Mouse (Mus musculus) left cerebral cortex, postnatal 10 days (tissue): Measurements from ENCODE around the gene Crkl. TPM values are rescaled to one million over a fixed set of nuclear protein-coding genes. Genes with fewer than 3 reads are reported as not detected.

Source experiments
- DNase-seq, 2 experiments: peaks; one replicate each; pipeline ENCODE4 v3.0.0; 2021 to 2022; ENCODE audit warnings: low spot score in 2 of 2, mixed read lengths in 1 of 2; ENCODE audit errors: extremely low spot score in 1 of 2
- intact Hi-C: fragments of 180-260 bp; cut with DNase I; formaldehyde crosslinking; loops from one replicate; pipeline ENCODE4 v1.15.1; 2025
- total RNA-seq, 2 experiments: library from RNA; stranded (reverse); gene quantifications; 2 replicates each; pipeline ENCODE4 v1.2.3; 2021

The Crkl gene
- total RNA-seq = 10 to 100 TPM; 28.0 to 28.3 TPM

DNA sequence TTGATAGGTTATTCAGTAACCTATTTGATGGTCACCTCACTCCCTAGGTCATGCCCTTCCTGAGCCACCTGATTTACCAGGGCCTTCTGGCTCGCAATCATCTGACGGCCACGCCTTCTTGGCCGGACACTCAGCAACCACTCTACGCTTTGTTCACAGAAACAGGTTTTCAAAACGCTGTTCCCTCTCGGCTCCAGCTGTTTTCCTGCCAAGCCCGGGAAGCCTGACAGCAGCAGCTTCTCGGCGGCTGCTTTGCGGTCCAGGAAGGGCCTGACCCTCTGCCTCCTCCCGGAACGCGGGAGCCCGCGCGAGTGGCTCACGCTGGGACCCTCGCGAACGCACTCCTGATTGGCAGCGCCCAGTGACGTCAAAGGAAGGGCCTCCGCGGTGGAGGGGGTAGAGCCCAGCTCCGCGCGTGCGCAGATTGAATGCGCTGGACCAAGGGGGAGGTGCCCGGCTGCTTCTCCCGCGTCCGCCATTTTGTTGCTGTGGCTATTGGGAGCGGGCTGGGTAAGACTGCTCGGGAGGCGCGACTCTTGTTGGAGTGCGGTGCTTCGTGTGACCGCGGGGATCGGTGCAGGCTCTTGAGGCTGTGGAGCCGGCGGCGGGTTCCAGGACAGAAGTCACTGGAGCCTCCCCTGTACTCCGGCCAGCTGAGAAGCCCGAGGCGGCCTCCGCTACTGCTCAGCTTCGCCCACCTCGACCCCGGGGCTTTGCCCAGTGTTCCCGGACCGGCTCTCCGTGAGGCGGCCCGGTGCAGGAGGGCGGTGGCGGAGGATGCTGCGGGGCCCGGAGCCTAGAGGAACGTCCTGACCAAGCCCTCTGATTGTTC lies at the start of gene Crkl:
Gene Crkl, plus strand, starts transcription at position 447 of the 832 bp plus-strand sequence.
- intact Hi-C loops = loop anchor here (2.0 kb wide), 1 partner anchor 45 kb away; the partner anchor contains the start of gene Pi4ka
- DNase-seq = peak; percentile 97 to 99

DNA sequence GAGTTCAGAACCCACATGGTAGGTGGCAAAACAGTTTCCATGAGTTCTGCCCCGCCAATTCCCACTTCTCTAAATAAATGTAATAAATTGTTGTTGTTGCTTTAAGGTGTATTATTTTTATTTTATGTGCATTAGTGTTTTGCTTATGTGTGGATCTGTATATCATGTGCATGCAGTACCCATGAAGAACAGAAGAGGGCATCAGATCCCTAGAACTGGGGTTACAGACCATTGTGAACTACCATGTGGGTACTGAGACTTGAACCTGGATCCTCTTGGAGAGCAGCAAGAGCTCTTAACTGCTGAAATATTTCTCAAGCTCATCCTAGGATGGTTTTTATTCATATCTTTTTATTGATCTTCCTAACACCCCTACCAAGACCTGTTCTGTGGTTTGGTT lies 48.9 kb upstream of the Crkl start:
- intact Hi-C loops = no loop called here
- peak in 1 of 2 experiments; percentile 31 for DNase-seq

DNA sequence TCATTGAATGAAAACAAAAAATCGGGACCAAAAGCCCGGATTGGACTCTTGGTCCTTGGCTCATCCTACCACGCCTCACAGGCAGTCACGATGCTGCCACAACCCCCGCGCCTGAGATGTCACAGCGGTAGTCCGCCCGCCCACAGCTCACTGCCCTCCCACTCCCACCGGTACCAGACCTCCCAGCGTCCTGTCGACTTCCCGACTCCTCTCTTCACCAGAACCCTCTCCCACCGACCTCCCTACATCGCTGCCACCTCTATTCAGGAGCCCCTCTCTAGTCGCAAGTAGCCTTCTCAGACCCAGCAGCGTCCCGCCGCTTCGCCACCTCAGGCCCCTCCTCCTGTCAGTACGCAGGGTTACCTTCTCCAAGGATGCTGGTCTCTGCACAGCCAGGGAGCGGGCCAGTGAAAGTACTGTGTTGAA lies 46.5 kb upstream of the Crkl start:
- intact Hi-C loops = no loop called here
- peak; percentile 70 to 87 for DNase-seq

DNA sequence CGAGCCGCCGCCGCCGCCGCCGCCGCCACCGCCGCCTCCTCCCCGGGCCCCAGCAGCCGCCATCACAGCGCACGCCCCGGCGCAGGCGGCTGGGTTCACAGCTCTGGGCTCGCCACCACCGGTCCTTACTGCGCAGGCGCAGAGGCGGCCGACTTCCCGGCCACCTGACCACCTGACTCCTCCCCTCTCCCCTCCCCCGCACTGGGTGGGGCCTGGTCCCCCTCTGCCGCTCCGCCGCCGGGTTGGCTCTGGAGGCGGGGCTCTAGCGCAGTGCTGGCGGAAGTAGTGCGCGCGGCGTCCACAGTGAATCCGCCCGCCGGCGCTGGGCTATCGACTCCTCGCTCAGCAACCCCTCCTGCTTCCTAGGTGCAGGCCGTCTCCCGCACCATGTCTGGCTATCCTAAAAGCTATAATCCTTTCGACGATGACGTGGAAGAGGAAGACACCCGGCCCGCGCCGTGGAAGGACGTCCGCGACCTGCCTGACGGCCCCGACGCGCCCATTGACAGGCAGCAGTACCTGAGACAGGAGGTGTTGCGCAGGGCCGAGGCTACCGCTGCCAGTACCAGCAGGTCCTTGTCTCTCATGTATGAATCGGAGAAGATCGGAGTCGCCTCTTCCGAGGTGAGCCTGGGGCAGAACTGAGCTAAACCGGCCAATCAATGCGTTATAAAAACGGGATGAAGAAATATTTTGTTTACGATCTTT lies 45.9 kb upstream of the Crkl start, which contains the start of the genes Snap29 and Pi4ka:
Gene Snap29, plus strand, starts transcription at position 251 of the 708 bp plus-strand sequence.
Gene Pi4ka, minus strand, starts transcription at position 579 of the 708 bp plus-strand sequence.
- DNase-seq = peak; percentile 99 to 100
- intact Hi-C loops = loop anchor here (2.0 kb wide), 1 partner anchor 47 kb away; no protein-coding TSS in a partner anchor

DNA sequence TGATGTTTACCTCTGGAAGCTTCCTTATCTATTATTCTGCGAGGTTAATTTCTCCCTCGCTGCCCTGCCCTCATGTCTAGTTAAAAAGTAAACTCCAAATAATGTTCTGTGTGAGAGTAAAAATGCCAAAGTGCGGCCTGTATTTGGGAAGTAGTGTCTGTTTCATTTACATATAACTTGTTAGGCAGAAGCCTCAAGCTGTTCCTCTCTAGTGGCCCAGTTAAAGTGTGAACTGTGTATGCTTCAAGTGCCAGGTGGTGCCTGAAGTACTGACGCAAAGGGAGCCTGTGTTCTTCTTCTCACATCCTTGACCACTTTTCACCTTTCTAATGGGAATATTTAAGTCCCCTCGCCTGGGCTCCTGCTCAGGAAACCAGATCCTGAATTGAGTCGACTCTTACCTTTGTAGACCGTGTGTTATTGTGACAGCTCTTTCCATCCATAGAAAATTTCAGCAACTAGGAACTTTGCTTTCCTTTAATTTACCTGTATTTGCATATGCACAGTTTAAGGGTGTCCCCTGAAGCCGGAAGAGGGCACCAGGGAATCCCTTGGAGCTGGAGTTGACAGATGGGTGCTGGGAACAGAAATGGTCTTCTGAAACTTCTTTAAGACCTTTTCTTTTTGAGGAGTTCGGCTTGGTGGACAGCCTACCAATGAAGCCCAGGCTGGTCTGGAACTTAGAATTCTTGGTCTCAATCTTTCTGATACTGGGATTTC lies 45.1 kb upstream of the Crkl start:
- intact Hi-C loops = loop anchor here (2.0 kb wide), 1 partner anchor 46 kb away; no protein-coding TSS in a partner anchor
- peak in 1 of 2 experiments; percentile 24 for DNase-seq

DNA sequence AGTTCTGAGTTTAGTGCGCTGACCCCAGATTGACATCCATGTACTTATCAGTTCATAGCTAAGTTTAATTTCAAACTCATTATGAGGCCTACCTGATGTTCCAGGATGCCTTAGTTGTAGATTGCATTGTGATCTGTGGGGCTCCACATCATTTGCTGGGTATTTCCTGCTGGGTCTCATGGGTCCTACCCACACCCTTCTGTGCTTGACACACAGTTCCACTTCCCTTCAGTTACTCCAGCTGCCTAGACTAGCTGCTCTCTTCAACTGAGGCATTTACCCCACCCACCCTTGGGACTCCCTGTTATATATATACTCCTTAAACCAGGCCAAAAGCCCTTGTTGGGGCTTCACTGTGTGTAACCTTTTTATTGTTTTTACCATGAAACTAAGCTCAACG lies 42.7 kb upstream of the Crkl start:
- DNase-seq = no peak
- intact Hi-C loops = no loop called here

DNA sequence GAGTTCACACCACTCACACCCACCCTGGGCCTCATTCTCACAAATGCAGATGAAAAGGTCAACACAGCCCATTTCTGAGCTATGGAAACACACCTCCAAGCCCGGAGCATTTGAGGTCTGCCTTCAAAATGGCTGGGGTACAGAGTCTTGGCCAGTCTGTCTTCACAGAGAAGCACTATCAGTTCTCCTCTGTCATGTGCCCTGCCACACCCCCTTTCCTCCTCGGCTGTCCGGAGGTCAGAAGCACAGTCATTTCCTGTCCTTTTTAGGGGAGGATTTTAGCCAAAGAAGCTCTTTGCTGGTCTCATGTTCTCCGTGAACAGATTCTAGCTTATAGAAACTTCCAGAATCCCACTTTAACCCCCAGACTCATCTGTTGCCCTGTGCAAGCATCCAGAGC lies 41.6 kb upstream of the Crkl start:
- peak in 1 of 2 experiments; percentile 27 for DNase-seq

DNA sequence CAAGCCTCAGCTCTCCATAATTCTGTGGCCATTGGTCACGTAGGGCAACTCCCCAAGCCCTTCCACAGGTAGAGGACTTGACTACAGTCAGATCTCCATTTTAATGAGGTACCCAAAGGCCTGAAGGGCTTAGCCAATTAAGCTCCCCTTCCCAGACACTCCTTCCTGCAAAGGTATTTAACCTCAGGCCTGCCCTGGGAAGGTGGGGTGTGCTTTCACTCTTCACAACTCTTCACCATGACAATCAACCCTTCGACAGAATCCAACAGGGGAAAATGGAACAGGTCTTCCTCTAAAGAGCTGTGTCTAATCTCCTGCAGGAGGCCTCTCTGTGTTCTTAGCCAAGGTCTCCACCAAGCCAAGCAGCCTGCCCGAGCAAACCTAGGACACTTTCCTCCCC lies 28.8 kb upstream of the Crkl start:
- DNase-seq = no peak

More for the DNA sequence above, 41.6 kb upstream of the Crkl start:
- intact Hi-C loops = no loop called here

DNA sequence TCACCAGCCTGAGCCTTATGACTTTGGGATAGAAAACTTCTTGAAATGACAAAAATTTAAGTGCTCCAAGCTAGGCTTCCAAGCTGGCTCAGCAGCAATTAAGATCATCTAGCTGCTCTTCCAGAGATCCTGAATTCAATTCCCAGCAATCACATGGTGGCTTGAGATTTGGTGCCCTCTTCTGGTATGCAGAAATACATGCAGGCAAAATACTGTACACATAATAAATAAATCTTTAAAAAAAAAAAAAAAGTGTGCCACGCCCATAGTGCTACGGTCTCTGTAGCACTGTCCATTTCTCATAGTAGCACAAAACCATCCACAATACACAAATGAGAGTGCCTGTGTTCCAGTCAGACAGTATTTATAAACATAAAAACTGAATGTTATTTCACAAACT lies 19.2 kb upstream of the Crkl start:
- no peak for DNase-seq
- intact Hi-C loops = no loop called here

More for the DNA sequence above, 28.8 kb upstream of the Crkl start:
- intact Hi-C loops = no loop called here

DNA sequence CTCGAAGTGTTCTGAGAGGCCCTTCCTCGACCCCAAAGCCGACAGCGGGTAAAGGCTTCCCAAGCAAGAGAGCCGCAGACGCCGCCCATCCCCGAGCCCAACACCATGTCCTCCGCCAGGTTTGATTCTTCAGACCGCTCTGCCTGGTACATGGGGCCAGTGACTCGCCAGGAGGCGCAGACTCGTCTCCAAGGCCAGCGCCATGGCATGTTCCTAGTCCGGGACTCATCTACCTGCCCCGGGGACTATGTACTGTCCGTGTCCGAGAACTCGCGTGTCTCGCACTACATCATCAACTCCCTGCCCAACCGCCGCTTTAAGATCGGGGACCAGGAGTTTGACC lies 557 bp downstream of the Crkl start:
- intact Hi-C loops = loop anchor here (2.0 kb wide), 1 partner anchor 46 kb away; the partner anchor contains the start of gene Pi4ka
- DNase-seq = peak; percentile 36 to 64

DNA sequence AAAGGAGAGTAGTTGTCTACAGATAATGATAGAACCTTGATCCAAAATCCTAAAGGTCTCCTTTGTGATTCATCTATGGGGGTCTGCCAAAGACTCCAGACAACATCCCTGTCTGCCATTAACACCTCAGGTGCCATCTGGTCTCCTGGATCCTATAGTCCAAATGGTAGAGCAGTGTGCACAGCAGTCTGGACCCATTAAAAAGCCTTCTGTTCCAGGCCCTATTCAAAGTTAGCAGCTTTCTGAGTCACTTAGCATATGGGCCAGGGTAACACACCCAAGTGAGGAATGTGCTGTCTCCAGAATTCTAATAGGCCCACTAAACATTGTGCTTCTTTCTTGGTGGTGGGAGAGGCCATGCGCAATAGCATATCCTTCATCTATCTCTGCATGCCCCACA lies 5.1 kb downstream of the Crkl start:
- DNase-seq = no peak
- intact Hi-C loops = no loop called here

DNA sequence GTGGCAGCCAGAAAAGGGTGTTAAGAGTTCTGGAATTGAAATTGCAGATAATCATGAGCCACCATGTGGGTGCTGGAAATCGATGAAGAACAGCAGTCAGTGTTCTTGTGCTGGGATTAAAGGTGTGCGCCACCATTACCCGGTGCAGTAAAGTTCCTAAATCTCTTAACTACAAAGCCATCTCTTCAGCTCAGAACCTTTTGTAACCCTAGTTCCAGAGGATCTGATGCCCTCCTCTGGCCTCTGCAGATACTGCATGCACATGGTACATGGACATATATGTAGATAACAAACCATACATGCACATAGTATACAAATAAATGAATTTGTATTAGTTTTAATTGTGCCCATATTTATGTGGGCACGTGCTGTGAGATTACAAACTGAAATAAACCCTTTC lies 8.5 kb downstream of the Crkl start:
- no peak for DNase-seq
- intact Hi-C loops = no loop called here

DNA sequence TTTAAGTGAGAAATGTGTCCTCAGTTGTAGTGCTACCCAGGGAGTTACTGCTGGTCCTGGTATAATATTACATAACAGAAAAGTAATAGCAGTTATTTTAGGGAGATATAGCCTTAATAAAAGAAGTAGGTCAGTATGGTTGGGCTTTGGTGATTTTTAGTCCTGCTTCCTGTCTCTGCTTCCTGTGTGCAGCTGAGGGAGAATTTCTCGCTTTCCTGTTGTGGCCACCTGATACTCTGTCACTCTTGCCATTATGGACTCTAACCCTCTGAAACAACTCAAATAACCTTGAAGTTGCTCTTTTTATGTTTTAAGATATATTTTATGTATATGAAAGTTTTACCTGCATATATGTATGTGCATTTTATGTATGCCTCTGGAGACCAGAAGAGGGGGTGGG lies 9.8 kb downstream of the Crkl start:
- no peak for DNase-seq
- intact Hi-C loops = no loop called here

DNA sequence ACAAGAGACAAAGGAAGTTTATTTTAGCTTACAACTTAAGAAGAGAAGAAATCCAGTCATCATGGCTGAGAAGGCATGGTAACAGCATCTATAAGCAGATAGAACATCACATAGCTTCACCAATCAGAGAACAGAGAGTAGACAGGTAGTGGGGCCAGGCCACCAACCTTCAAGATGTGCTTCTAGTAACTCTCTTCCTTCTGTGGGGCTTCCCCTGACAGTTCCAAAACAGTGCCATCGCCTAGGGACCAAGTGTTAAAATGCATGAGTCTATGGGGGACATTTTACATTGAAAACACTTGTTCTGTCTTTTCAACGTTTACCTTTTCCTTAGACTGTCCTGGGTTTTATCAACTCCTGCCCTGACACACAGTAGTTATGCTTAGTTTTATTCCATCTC lies 11.4 kb downstream of the Crkl start:
- intact Hi-C loops = no loop called here

DNA sequence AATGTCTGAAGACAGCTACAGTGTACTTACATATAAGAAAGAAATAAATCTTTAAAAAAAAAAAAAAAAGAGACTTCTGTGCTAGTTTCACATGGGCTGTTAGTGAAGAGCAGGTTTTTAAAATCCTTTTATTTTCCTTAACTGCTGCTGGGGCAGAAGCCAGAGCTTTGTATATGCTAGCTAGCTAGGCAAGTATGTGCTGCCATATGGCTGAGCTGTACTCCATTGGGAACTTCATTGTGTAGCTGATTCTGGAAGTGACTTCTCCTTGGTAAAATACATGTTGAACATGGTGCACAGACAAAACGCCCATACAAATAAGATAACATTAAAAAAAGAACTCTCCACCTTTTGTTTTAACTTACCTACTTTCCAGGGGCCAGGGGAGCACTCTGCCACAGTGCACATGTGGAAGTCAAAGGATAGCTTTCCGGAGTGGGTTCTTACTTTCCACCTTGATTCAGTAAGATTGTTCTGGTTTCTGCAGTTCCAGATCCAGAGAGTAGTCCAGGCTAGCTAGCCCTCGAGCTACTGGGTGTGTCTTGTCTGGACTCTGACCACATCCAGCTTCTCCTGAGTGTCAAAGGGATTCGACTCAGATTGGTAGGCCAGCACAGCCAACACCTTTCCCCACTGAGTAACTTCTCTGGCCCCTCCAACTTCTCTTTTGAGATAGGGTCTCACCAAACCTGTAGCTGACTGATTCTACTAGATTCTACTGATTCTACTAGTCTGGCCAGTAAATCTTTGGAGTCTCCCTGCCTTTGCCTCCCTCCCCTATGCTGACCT lies 15.3 kb downstream of the Crkl start:
- DNase-seq = no peak
- intact Hi-C loops = no loop called here

More for the DNA sequence above, 11.4 kb downstream of the Crkl start:
- DNase-seq = no peak

DNA sequence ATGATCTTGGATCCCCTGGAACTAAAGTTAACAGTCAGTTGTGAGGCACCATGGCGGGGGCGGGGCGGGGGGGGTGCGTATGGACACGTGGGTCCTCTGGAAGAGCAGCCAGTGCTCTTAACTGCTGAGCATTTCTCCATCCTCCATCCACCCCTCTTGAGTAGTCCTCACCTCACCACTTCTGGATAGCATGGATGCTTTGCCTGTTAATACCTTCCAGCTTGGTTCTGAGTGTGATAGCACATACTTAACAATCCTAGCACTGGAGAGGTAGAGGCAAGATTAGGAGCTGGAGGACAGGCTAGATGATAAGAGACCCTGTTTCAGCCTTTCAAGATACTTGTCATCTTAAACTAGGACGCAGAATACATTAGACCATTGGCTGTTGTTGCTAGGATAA lies 20.7 kb downstream of the Crkl start:
- DNase-seq = no peak
- intact Hi-C loops = no loop called here

DNA sequence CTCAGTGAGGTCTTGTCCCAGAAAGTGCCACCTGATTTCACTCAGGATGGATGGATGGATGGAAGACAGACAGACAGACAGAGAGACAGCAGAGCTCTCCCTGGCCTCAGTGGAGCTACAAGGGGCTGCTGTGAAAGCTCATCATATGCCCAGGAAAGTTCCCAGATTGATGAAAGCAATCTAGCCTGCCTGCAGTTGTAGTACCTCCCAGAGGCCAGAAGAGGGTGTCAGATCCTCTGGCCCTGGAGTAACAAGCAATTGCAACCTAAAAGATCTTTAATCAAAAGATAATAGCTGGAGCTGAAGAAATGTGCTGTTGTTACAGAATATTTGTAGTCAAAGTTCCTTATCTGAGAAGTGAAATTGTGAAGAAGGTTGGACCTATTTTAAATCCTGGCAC lies 22.3 kb downstream of the Crkl start:
- intact Hi-C loops = no loop called here
- no peak for DNase-seq

DNA sequence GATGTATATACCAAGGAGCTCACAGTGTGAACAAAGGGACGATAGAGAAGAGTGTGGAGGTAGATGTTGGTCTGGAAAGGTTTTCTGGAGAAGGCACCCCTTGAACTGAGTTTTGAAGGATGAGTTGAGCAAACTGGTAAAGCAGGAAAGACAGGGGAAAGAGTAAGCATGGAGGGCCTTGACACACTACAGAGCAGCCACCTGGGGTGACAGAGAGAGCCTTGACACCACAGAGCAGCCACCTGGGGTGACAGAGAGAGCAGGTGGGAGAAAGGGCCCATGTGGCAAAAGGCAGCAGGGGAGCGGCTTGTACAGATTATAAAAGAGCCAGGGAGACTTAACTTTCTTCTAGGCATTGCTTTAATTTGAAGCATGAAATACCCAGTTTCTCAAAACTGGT lies 23.0 kb downstream of the Crkl start:
- intact Hi-C loops = no loop called here
- no peak for DNase-seq
